Mouse (Mus musculus) stomach, postnatal 0 days (tissue): ENCODE data around the gene Hist1h2ad.

Source experiments
- CTCF ChIP-seq: IDR thresholded peaks from 2 replicates; pipeline ENCODE4 v1.5.1; 2016; ENCODE audit warnings: antibody characterized with exemption, low read depth, mild to moderate bottlenecking, moderate library complexity
- EP300 ChIP-seq: optimal IDR thresholded peaks from 2 replicates; pipeline ENCODE3; 2016; ENCODE audit warnings: antibody characterized with exemption

DNA sequence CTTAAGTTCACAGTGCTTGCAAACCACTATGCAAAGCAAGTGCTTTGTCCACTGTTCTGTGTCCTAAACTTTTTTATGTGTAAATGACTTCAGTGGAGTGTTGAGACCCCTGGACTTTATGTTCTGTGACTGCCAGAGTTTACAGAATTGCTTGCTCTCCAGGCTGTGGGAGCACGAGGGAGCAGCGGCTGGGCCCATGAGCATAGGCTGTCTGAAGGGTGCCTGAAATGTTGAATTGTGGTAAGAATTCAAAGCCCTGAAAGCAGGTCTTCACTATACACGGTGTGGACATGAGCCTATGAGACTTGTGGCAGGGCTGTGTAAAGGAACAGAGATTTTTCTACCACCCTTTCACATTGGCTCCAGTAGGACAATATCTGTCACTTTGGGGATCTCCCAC lies 37.5 kb downstream of the Hist1h2ad start:
- no peak for TF ChIP-seq CTCF
- TF ChIP-seq EP300 = no peak
